ENCODE assay signal across 20 mouse cellular contexts in the genomic region with DNA sequence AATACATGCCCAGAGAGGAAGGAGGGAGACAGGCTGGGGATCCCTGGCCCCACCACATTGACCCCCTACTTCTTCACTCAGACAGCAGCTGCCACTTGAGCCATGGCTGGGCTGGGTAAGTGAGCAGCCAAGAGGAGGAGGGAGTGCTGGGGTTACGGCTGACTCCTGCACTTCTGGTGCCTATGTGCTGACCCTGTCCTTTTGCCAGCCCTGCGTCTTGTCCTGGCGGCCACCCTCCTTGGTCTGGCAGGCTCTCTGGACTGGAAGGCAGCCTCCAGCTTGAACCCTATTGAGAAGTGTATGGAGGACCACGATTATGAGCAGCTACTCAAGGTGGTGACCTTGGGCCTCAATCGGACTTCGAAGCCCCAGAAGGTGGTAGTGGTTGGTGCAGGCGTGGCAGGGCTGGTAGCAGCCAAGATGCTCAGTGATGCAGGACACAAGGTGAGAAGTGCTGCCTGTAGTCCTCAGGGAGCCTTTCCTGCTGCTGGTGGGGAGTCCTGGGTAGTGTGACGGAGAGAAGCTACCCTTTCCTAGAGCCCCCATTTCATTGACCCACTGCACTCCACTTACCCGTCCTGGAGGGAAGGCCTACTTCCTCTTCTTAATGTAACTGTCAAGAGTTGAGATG. TPM values are rescaled to one million over a fixed set of nuclear protein-coding genes. Genes with fewer than 3 reads are reported as not detected.
A peak's percentile ranks its signal among the peaks of the same experiment; 100 is the strongest.
DNase-seq lines count a peak whose midpoint lies in the region; ATAC-seq lines count a peak whose summit lies in the region.
"Had no signal": no experiment of that assay in that cellular context is flagged by ENCODE, and none has a peak within 500 bp of the region (broad histone marks: within the 10 kb centered on the region; RNA-seq: fewer than 3 reads in every experiment).

No protein-coding gene starts in this region.

- no peak overlapping the region for H3K27ac ChIP-seq in midbrain, embryonic 11.5 days (ENCODE audit: low read depth, low read length)
- H3K27ac ChIP-seq: embryonic facial prominence, embryonic 13.5 days; hindbrain, embryonic 13.5 days; kidney, postnatal 0 days; liver, embryonic 12.5 days; midbrain, embryonic 12.5 days; neural tube, embryonic 12.5 days had no signal

- H3K27me3 ChIP-seq in splenic B cell, adult 2 months (ENCODE audit: control insufficient read depth, insufficient read depth, low read length, poor library complexity, severe bottlenecking) = no peaks in the 10 kb centered on the region
- peaks cover 20% of the 10 kb centered on the region for H3K27me3 ChIP-seq in midbrain, embryonic 11.5 days (ENCODE audit: control insufficient read depth, insufficient read depth, low read length)

- 87% methylated on average over 9 of the region's 9 CpGs for WGBS in midbrain, embryonic 11.5 days

- DNase-seq in heart, adult 11 months = peak; percentile 92
- no peak for DNase-seq in heart, adult 8-10 months (ENCODE audit: low spot score)
- peak; percentile 17 to 64 for DNase-seq in spleen, postnatal 4 days (ENCODE audit: low spot score in 2 of 2)
- no peak for DNase-seq in spleen, postnatal 10 days (ENCODE audit: low spot score in 2 of 2)
- peak; percentile 63 for DNase-seq in gastrocnemius, postnatal 14 days
- peak; percentile 33 for DNase-seq in splenic B cell, adult 2 months (ENCODE audit: low read depth, low spot score)
- no peak for DNase-seq in midbrain, embryonic 11.5 days (ENCODE audit: low spot score, missing footprints)
- no peak for DNase-seq in layer of hippocampus, adult 11-12 months (ENCODE audit: low spot score)
- DNase-seq: cerebellum, adult 9-10 months; lung, embryonic 14.5 days; right cerebral cortex, postnatal 4 days had no signal

- ATAC-seq in midbrain, embryonic 11.5 days (ENCODE audit: low FRiP score) = no peak
- ATAC-seq: forebrain, embryonic 14.5 days; intestine, postnatal 0 days; liver, embryonic 12.5 days had no signal

- H3K4me3 ChIP-seq in midbrain, embryonic 11.5 days (ENCODE audit: low read depth, low read length) = no peak overlapping the region
- H3K4me3 ChIP-seq: embryonic facial prominence, embryonic 13.5 days; hindbrain, embryonic 13.5 days; liver, embryonic 12.5 days; midbrain, embryonic 12.5 days; neural tube, embryonic 12.5 days had no signal

- H3K4me2 ChIP-seq in midbrain, embryonic 11.5 days = no peak overlapping the region
- H3K4me2 ChIP-seq: embryonic facial prominence, embryonic 13.5 days; heart, embryonic 11.5 days; hindbrain, embryonic 13.5 days; liver, embryonic 12.5 days; lung, embryonic 14.5 days; midbrain, embryonic 12.5 days; neural tube, embryonic 12.5 days had no signal

- H3K4me1 ChIP-seq in midbrain, embryonic 11.5 days (ENCODE audit: control insufficient read depth, insufficient read depth, low read length) = peaks cover 9% of the 10 kb centered on the region

- H3K9me3 ChIP-seq in midbrain, embryonic 11.5 days (ENCODE audit: control insufficient read depth, low read length) = no peaks in the 10 kb centered on the region
- H3K9me3 ChIP-seq: embryonic facial prominence, embryonic 13.5 days; hindbrain, embryonic 13.5 days; liver, embryonic 12.5 days; midbrain, embryonic 12.5 days; neural tube, embryonic 12.5 days had no signal

- no peaks in the 10 kb centered on the region; the same call in none of the 2 replicates for H3K36me3 ChIP-seq in splenic B cell, adult 2 months (ENCODE audit: control insufficient read depth, insufficient read depth, low read length, poor library complexity, severe bottlenecking)
- peaks cover 2% of the 10 kb centered on the region; the same call in 1 of the 2 replicates for H3K36me3 ChIP-seq in midbrain, embryonic 11.5 days (ENCODE audit: control insufficient read depth, insufficient read depth, low read length)

- intact Hi-C loops in gastrocnemius, postnatal 14 days (cut with DNase I; ENCODE audit: low total_unique reads) = no loop called here

- H3K9ac ChIP-seq in midbrain, embryonic 11.5 days (ENCODE audit: low read length) = no peak overlapping the region
- H3K9ac ChIP-seq: embryonic facial prominence, embryonic 13.5 days; hindbrain, embryonic 13.5 days; liver, embryonic 12.5 days; lung, embryonic 14.5 days; midbrain, embryonic 12.5 days; neural tube, embryonic 12.5 days had no signal

RNA-seq across cellular contexts. Expression of gene Akt1s1, which starts 12.3 kb away (rescaled TPM):
- total RNA-seq in heart, adult 8-10 months (2022) = 10 to 100 TPM; 64.3 to 76.2 (median 70.5) TPM
- 10 to 100 TPM; 85.9 to 86.7 TPM for total RNA-seq in gastrocnemius, postnatal 14 days (2021)
- 31.8 and 34.3 TPM in 2 replicates for polyA plus RNA-seq in midbrain, embryonic 11.5 days (2014; fragmentation: Nextera tagmentation; extraction: Ambion mirVana)

RNA-seq across cellular contexts. Expression of gene Tbc1d17, which starts 12.3 kb away (rescaled TPM):
- total RNA-seq in heart, adult 8-10 months (2022) = 10 to 100 TPM; 40.7 to 59.5 (median 51.5) TPM
- 10 to 100 TPM; 28.2 to 38.9 TPM for total RNA-seq in gastrocnemius, postnatal 14 days (2021)
- 63.4 and 69.4 TPM in 2 replicates for polyA plus RNA-seq in midbrain, embryonic 11.5 days (2014; fragmentation: Nextera tagmentation; extraction: Ambion mirVana)

RNA-seq across cellular contexts. Expression of gene Atf5, which starts 20.1 kb away (rescaled TPM):
- total RNA-seq in heart, adult 8-10 months (2022) = 10 to 100 TPM; 55.1 to 71.1 (median 64.7) TPM
- 10 to 100 TPM; 54.5 to 62.2 TPM for total RNA-seq in gastrocnemius, postnatal 14 days (2021)
- polyA plus RNA-seq in midbrain, embryonic 11.5 days (2014; fragmentation: Nextera tagmentation; extraction: Ambion mirVana) = 2.8 and 3.3 TPM in 2 replicates

RNA-seq across cellular contexts. Expression of gene Il4i1, which starts 20.4 kb away (rescaled TPM):
- total RNA-seq in heart, adult 8-10 months (2022) = 1 to 10 TPM in 2 of 4 experiments, under 1 TPM in 2; 0.35 to 1.2 (median 0.88) TPM
- total RNA-seq in gastrocnemius, postnatal 14 days (2021) = 1 to 10 TPM; 2.3 to 2.6 TPM
- polyA plus RNA-seq in midbrain, embryonic 11.5 days (2014; fragmentation: Nextera tagmentation; extraction: Ambion mirVana) = 0.84 and 1.2 TPM in 2 replicates

RNA-seq across cellular contexts. Expression of gene Pnkp, which starts 20.4 kb away (rescaled TPM):
- total RNA-seq in heart, adult 8-10 months (2022) = 10 to 100 TPM; 17.8 to 20.6 (median 19.6) TPM
- 10 to 100 TPM; 15.1 to 16.6 TPM for total RNA-seq in gastrocnemius, postnatal 14 days (2021)
- polyA plus RNA-seq in midbrain, embryonic 11.5 days (2014; fragmentation: Nextera tagmentation; extraction: Ambion mirVana) = 26.1 and 28.6 TPM in 2 replicates

Comparison
In these comparisons a context has a peak if more than half of its experiments do, and no peak if none do; other contexts are left out.
1. DNase-seq: peak in heart, adult 11 months (single experiment), spleen, postnatal 4 days (2 of 2), gastrocnemius, postnatal 14 days (single experiment) and splenic B cell, adult 2 months (single experiment); none in heart, adult 8-10 months (single experiment), spleen, postnatal 10 days (0 of 2), midbrain, embryonic 11.5 days (single experiment) and layer of hippocampus, adult 11-12 months (single experiment).